Mouse (Mus musculus) stomach, embryonic 14.5 days (tissue): ENCODE measurements at regions not wholly inside any gene's neighbourhood (a gene's known extent, or its start where the extent isn't known, plus 50 kb on each side); places are given as distances from the start of the nearest gene placed in this dataset.

Experiments
- ATAC-seq: fragments of 200-750 bp; cut with Nextera tagmentation; 2 replicates; pipeline ENCODE4 v1.8.0; 2017; ENCODE audit warnings: low read depth, moderate TSS enrichment; ENCODE audit not compliant: insufficient number of reproducible peaks, insufficient read depth, low FRiP score
- H3K27ac ChIP-seq: fragments of 300-500 bp; sonication (generic); 2 replicates; pipeline ENCODE4 v1.5.1; 2014; ENCODE audit warnings: mild to moderate bottlenecking, low read length, moderate library complexity, mixed read lengths
- H3K27me3 ChIP-seq: fragments of 300-500 bp; sonication (generic); 2 replicates; pipeline ENCODE4 v1.6.1; 2014; ENCODE audit warnings: low read length, control low read depth, mixed read lengths; ENCODE audit not compliant: control insufficient read depth, insufficient read depth
- H3K36me3 ChIP-seq: fragments of 300-500 bp; sonication (generic); 2 replicates; pipeline ENCODE4 v1.6.1; 2014; ENCODE audit warnings: mild to moderate bottlenecking, control low read depth, low read length, moderate library complexity, mixed read lengths; ENCODE audit not compliant: control insufficient read depth, insufficient read depth
- H3K4me1 ChIP-seq: fragments of 300-500 bp; sonication (generic); 2 replicates; pipeline ENCODE4 v1.6.1; 2014; ENCODE audit warnings: low read length, control low read depth, mixed read lengths; ENCODE audit not compliant: control insufficient read depth, insufficient read depth
- H3K4me2 ChIP-seq: fragments of 300-500 bp; sonication (generic); replicated peaks from 2 replicates; pipeline ENCODE4 v1.6.1; 2014; ENCODE audit warnings: low read depth, low read length, control low read depth
- H3K4me3 ChIP-seq: fragments of 300-500 bp; sonication (generic); 2 replicates; pipeline ENCODE4 v1.5.1; 2014; ENCODE audit warnings: low read depth, low read length, control low read depth
- H3K9ac ChIP-seq: fragments of 300-500 bp; sonication (generic); replicated peaks from 2 replicates; pipeline ENCODE4 v1.6.1; 2014; ENCODE audit warnings: low read depth, mild to moderate bottlenecking, control low read depth, low read length, moderate library complexity, mixed read lengths
- H3K9me3 ChIP-seq: fragments of 300-500 bp; sonication (generic); 2 replicates; pipeline ENCODE4 v1.6.1; 2016; ENCODE audit warnings: low read depth, low read length, control low read depth; ENCODE audit not compliant: control insufficient read depth
- WGBS: fragments of 180-500 bp; shearing (Covaris S2); extraction: QIAGEN DNeasy Blood & Tissue Kit; methylation state at CpG from one replicate; pipeline ENCODE4 v1.1.7; 2014; 5-methylcytosine and 5-hydroxymethylcytosine counted together

- H3K4me2 ChIP-seq = no peak overlapping the region
- no peak overlapping the region for H3K9ac ChIP-seq
- H3K27ac ChIP-seq = no peak overlapping the region
- ATAC-seq = no peak
- H3K4me1 ChIP-seq = no peaks in the 10 kb centered on the region
- H3K9me3 ChIP-seq = no peaks in the 10 kb centered on the region
- H3K4me3 ChIP-seq = no peak overlapping the region
- H3K27me3 ChIP-seq = no peaks in the 10 kb centered on the region
- WGBS = 31% methylated on average over 5 of the region's 5 CpGs
- no peaks in the 10 kb centered on the region for H3K36me3 ChIP-seq
Observed at GRCm38 (mm10) chr6:15987334-15987733, 266.9 kb downstream of the Mdfic start.
